20 mouse cellular contexts compared by ENCODE assay signal in the genomic region with DNA sequence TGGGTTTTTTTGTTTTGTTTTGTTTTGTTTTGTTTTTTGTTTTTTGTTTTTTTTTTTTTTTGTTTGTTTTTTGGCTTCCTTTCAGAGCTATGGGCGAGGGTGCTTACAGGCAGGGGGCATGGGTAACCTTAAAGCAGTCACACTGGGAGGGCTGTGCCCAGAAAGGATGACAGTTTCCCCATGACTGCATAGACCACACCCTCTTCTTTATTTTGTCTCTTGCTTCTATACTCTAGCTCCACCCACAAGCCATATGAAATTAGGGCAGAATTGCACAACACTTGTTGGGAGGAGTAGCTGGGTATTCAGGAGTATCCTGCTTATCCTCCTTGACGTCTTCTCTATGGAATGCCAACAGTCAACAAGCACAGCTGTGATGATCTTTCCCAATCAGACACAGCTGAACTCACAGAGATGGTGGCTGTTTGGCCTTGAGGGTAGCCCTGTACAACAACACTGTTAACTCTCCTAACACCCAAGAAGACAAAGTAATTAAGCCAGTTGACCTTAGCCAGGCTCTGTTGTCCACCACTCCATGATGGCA. TPM values are rescaled to one million over a fixed set of nuclear protein-coding genes. Genes with fewer than 3 reads are reported as not detected.
A peak's percentile ranks its signal among the peaks of the same experiment; 100 is the strongest.
DNase-seq lines count a peak whose midpoint lies in the region; ATAC-seq lines count a peak whose summit lies in the region.
"Had no signal": no experiment of that assay in that cellular context is flagged by ENCODE, and none has a peak within 500 bp of the region (broad histone marks: within the 10 kb centered on the region; RNA-seq: fewer than 3 reads in every experiment).

No protein-coding gene starts in this region.

- peak; percentile 89 for DNase-seq in heart, adult 11 months
- no peak for DNase-seq in heart, postnatal 10 days
- peak; percentile 20 for DNase-seq in 3134 (ENCODE audit: extremely low read depth, insufficient read length, low spot score)
- DNase-seq in NIH3T3 (ENCODE audit: low read depth) = peak; percentile 44
- DNase-seq in urinary bladder, postnatal 10 days (ENCODE audit: low spot score) = no peak
- no peak for DNase-seq in c-Kit-positive CD71-positive TER-119-positive erythroid progenitor cells, embryonic 14.5 days (ENCODE audit: low spot score)
- no peak for DNase-seq in T-cell, adult 2 months (ENCODE audit: low spot score)
- DNase-seq: adrenal gland, adult 8-10 months; B cell, adult 2 months; cerebellum, adult 2 months; cerebellum, postnatal 36 days; embryo, embryonic 11 days; gastrocnemius, postnatal 10 days; heart, adult 2 months; kidney, adult 18-20 months; liver; right cerebral cortex, postnatal 14 days had no signal

- intact Hi-C loops in heart, postnatal 10 days (cut with DNase I) = no loop called here

- peak; percentile 44; the same call in 1 of the 2 replicates for ATAC-seq in megakaryocyte progenitor cell, adult 5-6 weeks (replicated peaks; ENCODE audit: poor library complexity)
- ATAC-seq: forebrain, embryonic 16.5 days; midbrain, embryonic 16.5 days had no signal

RNA-seq across cellular contexts. Expression of a gene that starts 33.8 kb away (rescaled TPM):
- 1 to 10 TPM; 4.4 to 7.0 TPM for total RNA-seq in heart, postnatal 10 days (2021)
- 2.4 and 3.8 TPM in 2 replicates for total RNA-seq in megakaryocyte progenitor cell, adult 5-6 weeks (2015)
- 0.87 and 0.98 TPM in 2 replicates for total RNA-seq in megakaryocyte progenitor cell, adult 5-6 weeks (2017)

RNA-seq across cellular contexts. Expression of a gene that starts 40.4 kb away (rescaled TPM):
- total RNA-seq in heart, postnatal 10 days (2021) = 10 to 100 TPM; 69.4 to 81.8 TPM
- total RNA-seq in megakaryocyte progenitor cell, adult 5-6 weeks (2015) = 72.7 and 78.4 TPM in 2 replicates
- total RNA-seq in megakaryocyte progenitor cell, adult 5-6 weeks (2017) = 14.2 and 16.1 TPM in 2 replicates

Comparison
In these comparisons a context has a peak if more than half of its experiments do, and no peak if none do; other contexts are left out.
1. DNase-seq: peak in heart, adult 11 months (single experiment), 3134 (single experiment) and NIH3T3 (single experiment); none in heart, postnatal 10 days (0 of 2), urinary bladder, postnatal 10 days (single experiment), c-Kit-positive CD71-positive TER-119-positive erythroid progenitor cells, embryonic 14.5 days (single experiment) and T-cell, adult 2 months (single experiment).